Mouse (Mus musculus) neural tube, embryonic 12.5 days (tissue): ENCODE results near the gene Stub1. TPM values are rescaled to one million over a fixed set of nuclear protein-coding genes. Genes with fewer than 3 reads are reported as not detected.

Source experiments
- ATAC-seq: fragments of 200-750 bp; cut with Nextera tagmentation; 2 replicates; pipeline ENCODE4 v1.8.0; 2017; ENCODE audit warnings: low read depth, mild to moderate bottlenecking, moderate TSS enrichment, moderate library complexity; ENCODE audit not compliant: low FRiP score
- H3K27ac ChIP-seq: fragments of 300-500 bp; sonication (generic); 2 replicates; pipeline ENCODE4 v1.5.1; 2016
- H3K27me3 ChIP-seq: fragments of 300-500 bp; sonication (generic); replicated peaks from 2 replicates; pipeline ENCODE4 v1.6.1; 2016; ENCODE audit warnings: mild to moderate bottlenecking
- H3K36me3 ChIP-seq: fragments of 300-500 bp; sonication (generic); 2 replicates; pipeline ENCODE4 v1.6.1; 2016; ENCODE audit warnings: mild to moderate bottlenecking
- H3K4me1 ChIP-seq: fragments of 300-500 bp; sonication (generic); 2 replicates; pipeline ENCODE4 v1.6.1; 2016
- H3K4me2 ChIP-seq: fragments of 300-500 bp; sonication (generic); replicated peaks from 2 replicates; pipeline ENCODE4 v1.6.1; 2016; ENCODE audit warnings: mild to moderate bottlenecking
- H3K4me3 ChIP-seq: fragments of 300-500 bp; sonication (generic); 2 replicates; pipeline ENCODE4 v1.5.1; 2016
- H3K9ac ChIP-seq: fragments of 300-500 bp; sonication (generic); 2 replicates; pipeline ENCODE4 v1.6.1; 2016; ENCODE audit warnings: mild to moderate bottlenecking
- H3K9me3 ChIP-seq: fragments of 300-500 bp; sonication (generic); 2 replicates; pipeline ENCODE4 v1.6.1; 2016; ENCODE audit warnings: mild to moderate bottlenecking
- WGBS: fragments of 180-500 bp; shearing (Covaris S2); methylation state at CpG from one replicate; pipeline ENCODE4 v1.1.7; 2016; 5-methylcytosine and 5-hydroxymethylcytosine counted together
- microRNA-seq: library from miRNA; unstranded; fragments of <30 nt; microRNA quantifications from one replicate; pipeline ENCODE4, GENCODE M21; 2017
- polyA plus RNA-seq: library from polyadenylated mRNA; unstranded; fragments of >200 nt; fragmentation: Nextera tagmentation; extraction: Ambion mirVana; gene quantifications from 2 replicates; pipeline ENCODE4 v1.2.1, GENCODE M21; 2016

Stub1 gene
- polyA plus RNA-seq, 1 experiment from 2014 or later: 293 TPM

- H3K4me3 ChIP-seq: no peak overlapping the region
- H3K27me3 ChIP-seq: no peaks in the 10 kb centered on the region
- no peak overlapping the region for H3K27ac ChIP-seq
- no peak overlapping the region for H3K4me2 ChIP-seq
- H3K36me3 ChIP-seq: peaks cover 44% of the 10 kb centered on the region
- no peak for ATAC-seq
- H3K9ac ChIP-seq: no peak overlapping the region
- 90% methylated on average over 9 of the region's 9 CpGs for WGBS
- H3K4me1 ChIP-seq: peaks cover 34% of the 10 kb centered on the region
- H3K9me3 ChIP-seq: no peaks in the 10 kb centered on the region
Observed at GRCm38 (mm10) chr17:25786781-25787504, 46.3 kb downstream of the Stub1 start.

GRCm38 (mm10) chr17:25786280-25786679 is 46.9 kb downstream of the Stub1 start, which contains the start of gene Ccdc78:
TSS of gene Ccdc78 (plus strand) at chr17:25786580.
- ATAC-seq: no peak
- Histone ChIP-seq H3K27ac (peak within 1 kb of the TSS; percentile 74; the same call in 1 of the 2 replicates), H3K4me2 (peak within 1 kb of the TSS; percentile 78), H3K4me3 (peak within 1 kb of the TSS; percentile 58), H3K36me3 (peaks cover 51% of the 10 kb centered on the region), H3K4me1 (peaks cover 30% of the 10 kb centered on the region), H3K9ac (peak within 1 kb of the TSS; percentile 54), H3K27me3 (no peaks in the 10 kb centered on the region), H3K9me3 (no peaks in the 10 kb centered on the region)
- 88% methylated on average over 3 of the region's 3 CpGs for WGBS

- Histone ChIP-seq H3K36me3 (peaks cover 61% of the 10 kb centered on the region), H3K4me2 (peak within 1 kb of the TSS; percentile 78), H3K4me3 (peak within 1 kb of the TSS; percentile 58), H3K4me1 (peaks cover 20% of the 10 kb centered on the region), H3K9ac (peak within 1 kb of the TSS; percentile 54), H3K27me3 (no peaks in the 10 kb centered on the region), H3K27ac (peak within 1 kb of the TSS; percentile 74), H3K9me3 (no peaks in the 10 kb centered on the region)
- WGBS: under 1% methylated on average over 23 of the region's 23 CpGs
- peak; percentile 77 for ATAC-seq
Observed at GRCm38 (mm10) chr17:25785281-25785745, 47.9 kb downstream of the Stub1 start, which contains the start of gene Haghl. TSS of gene Haghl (minus strand) at chr17:25785673.

GRCm38 (mm10) chr17:25783861-25784574 is 49.2 kb downstream of the Stub1 start:
- no peak for ATAC-seq
- peak overlapping the region; percentile 54 for H3K9ac ChIP-seq
- H3K27ac ChIP-seq: no peak overlapping the region
- peaks cover 56% of the 10 kb centered on the region for H3K36me3 ChIP-seq
- H3K4me1 ChIP-seq: peaks cover 20% of the 10 kb centered on the region
- 85% methylated on average over 15 of the region's 15 CpGs for WGBS
- H3K4me2 ChIP-seq: peak overlapping the region; percentile 78
- no peaks in the 10 kb centered on the region for H3K9me3 ChIP-seq
- no peaks in the 10 kb centered on the region for H3K27me3 ChIP-seq
- peak overlapping the region; percentile 58 for H3K4me3 ChIP-seq

GRCm38 (mm10) chr17:25783086-25783485 is 50.1 kb downstream of the Stub1 start:
- Histone ChIP-seq H3K4me2 (peak overlapping the region; percentile 78), H3K4me1 (peaks cover 20% of the 10 kb centered on the region), H3K9me3 (no peaks in the 10 kb centered on the region), H3K9ac (no peak overlapping the region), H3K27ac (no peak overlapping the region), H3K27me3 (no peaks in the 10 kb centered on the region), H3K36me3 (peaks cover 49% of the 10 kb centered on the region), H3K4me3 (no peak overlapping the region)
- no peak for ATAC-seq
- 82% methylated on average over 7 of the region's 7 CpGs for WGBS

GRCm38 (mm10) chr17:25781339-25781738 is 51.9 kb downstream of the Stub1 start:
- Histone ChIP-seq H3K9ac (no peak overlapping the region), H3K27ac (no peak overlapping the region), H3K4me3 (no peak overlapping the region), H3K4me1 (peaks cover 20% of the 10 kb centered on the region), H3K27me3 (no peaks in the 10 kb centered on the region), H3K4me2 (no peak overlapping the region), H3K9me3 (no peaks in the 10 kb centered on the region), H3K36me3 (peaks cover 41% of the 10 kb centered on the region)
- ATAC-seq: no peak
- 81% methylated on average over 6 of the region's 6 CpGs for WGBS

Small RNAs within 50 kb of the gene (microRNA-seq; reads per million reads assigned to microRNA genes)
- gene Mir3082 (not detected), gene Mir6966 (not detected)

Other genes starting within 250 kb of the Stub1 start
- 1.6 and 2.1 TPM in 2 replicates for gene Gng13, start 116.2 kb downstream of the Stub1 start, polyA plus RNA-seq
- 24.9 and 25.6 TPM in 2 replicates for gene Chtf18, start 106.0 kb downstream of the Stub1 start, polyA plus RNA-seq
- 20.5 and 22.1 TPM in 2 replicates for gene Rpusd1, start 105.7 kb downstream of the Stub1 start, polyA plus RNA-seq
- gene Mslnl, start 97.4 kb downstream of the Stub1 start, polyA plus RNA-seq: not detected in 2 replicates
- gene Msln, start 79.0 kb downstream of the Stub1 start, polyA plus RNA-seq: 0.27 and 0.38 TPM in 2 replicates
- gene Narfl, start 59.6 kb downstream of the Stub1 start, polyA plus RNA-seq: 25.5 and 29.2 TPM in 2 replicates
- 102 and 103 TPM in 2 replicates for gene Haghl, start 47.7 kb downstream of the Stub1 start, polyA plus RNA-seq
- 0.33 and 0.57 TPM in 2 replicates for gene Ccdc78, start 46.8 kb downstream of the Stub1 start, polyA plus RNA-seq
- 75.3 and 84.6 TPM in 2 replicates for gene Fam173a, start 40.5 kb downstream of the Stub1 start, polyA plus RNA-seq
- gene AC134908.4, start 37.7 kb downstream of the Stub1 start, polyA plus RNA-seq: 1.0 and 1.9 TPM in 2 replicates
- gene Metrn, start 36.3 kb downstream of the Stub1 start, polyA plus RNA-seq: 80.7 and 92.0 TPM in 2 replicates
- gene Fbxl16, start 24.3 kb downstream of the Stub1 start, polyA plus RNA-seq: 25.8 and 27.0 TPM in 2 replicates
- 27.6 and 28.6 TPM in 2 replicates for gene Wdr24, start 9.8 kb downstream of the Stub1 start, polyA plus RNA-seq
- gene Jmjd8, start 4.5 kb downstream of the Stub1 start, polyA plus RNA-seq: 67.7 and 72.6 TPM in 2 replicates
- 8.1 and 8.6 TPM in 2 replicates for gene Rhbdl1, start 3.9 kb upstream of the Stub1 start, polyA plus RNA-seq
- gene Gm20683, start 8.4 kb upstream of the Stub1 start, polyA plus RNA-seq: 3.9 and 4.8 TPM in 2 replicates
- gene Rhot2, start 11.4 kb upstream of the Stub1 start, polyA plus RNA-seq: 18.4 and 20.1 TPM in 2 replicates
- 23.6 and 24.9 TPM in 2 replicates for gene Wdr90, start 28.1 kb upstream of the Stub1 start, polyA plus RNA-seq
- gene Mcrip2, start 35.4 kb upstream of the Stub1 start, polyA plus RNA-seq: 6.8 and 7.2 TPM in 2 replicates
- gene Mettl26, start 41.7 kb upstream of the Stub1 start, polyA plus RNA-seq: 52.0 and 56.9 TPM in 2 replicates
- gene Wfikkn1, start 47.5 kb upstream of the Stub1 start, polyA plus RNA-seq: 0.63 and 0.86 TPM in 2 replicates
- gene Rab40c, start 86.3 kb upstream of the Stub1 start, polyA plus RNA-seq: 47.7 and 49.3 TPM in 2 replicates
- gene Pigq, start 111.5 kb upstream of the Stub1 start, polyA plus RNA-seq: 54.7 and 57.3 TPM in 2 replicates
- 0.11 and 0.14 TPM in 2 replicates for gene Nhlrc4, start 111.6 kb upstream of the Stub1 start, polyA plus RNA-seq
- 0.08 TPM in 2 replicates for gene A930017K11Rik, start 119.2 kb upstream of the Stub1 start, polyA plus RNA-seq
- 28.2 and 31.5 TPM in 2 replicates for gene Capn15, start 152.4 kb upstream of the Stub1 start, polyA plus RNA-seq
- gene Rab11fip3, start 236.2 kb upstream of the Stub1 start, polyA plus RNA-seq: 33.8 and 36.7 TPM in 2 replicates